Mouse (Mus musculus) megakaryocyte-erythroid progenitor cell, adult 5-6 weeks (primary cell): ENCODE measurements at regions not wholly inside any gene's neighbourhood (a gene's known extent, or its start where the extent isn't known, plus 50 kb on each side); places are given as distances from the start of the nearest gene placed in this dataset.
"Not testable (repeated sequence)": the region's sequence is repeated elsewhere in the genome, so short reads cannot be mapped to it uniquely, and the experiment has no call there.

Experiments
- ATAC-seq: replicated peaks from 2 replicates; pipeline ENCODE4 v1.8.0; 2016; ENCODE audit warnings: mild to moderate bottlenecking, inconsistent platforms; ENCODE audit not compliant: severe bottlenecking, poor library complexity, low FRiP score, low TSS enrichment

DNA sequence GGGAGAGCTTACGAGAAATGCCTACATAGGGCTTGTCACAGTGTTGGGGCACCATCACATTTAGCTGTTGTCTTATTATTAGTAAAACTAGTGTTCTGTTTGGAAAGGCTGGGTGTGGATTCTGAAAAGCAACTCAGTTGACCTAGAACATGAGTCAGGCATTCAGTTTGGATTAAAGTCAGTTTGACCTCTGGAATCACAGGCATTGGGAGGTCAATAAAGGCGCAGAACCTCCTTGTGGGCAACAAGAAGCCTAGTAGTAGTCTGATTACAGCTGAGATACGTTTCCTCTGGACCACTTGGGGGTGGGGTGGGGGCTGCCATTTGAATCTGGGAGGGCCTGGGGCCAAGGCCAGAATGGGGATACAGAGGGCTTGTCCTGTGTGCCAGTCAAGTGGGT is 52.1 kb upstream of the Map3k1 start:
- no peak for ATAC-seq

DNA sequence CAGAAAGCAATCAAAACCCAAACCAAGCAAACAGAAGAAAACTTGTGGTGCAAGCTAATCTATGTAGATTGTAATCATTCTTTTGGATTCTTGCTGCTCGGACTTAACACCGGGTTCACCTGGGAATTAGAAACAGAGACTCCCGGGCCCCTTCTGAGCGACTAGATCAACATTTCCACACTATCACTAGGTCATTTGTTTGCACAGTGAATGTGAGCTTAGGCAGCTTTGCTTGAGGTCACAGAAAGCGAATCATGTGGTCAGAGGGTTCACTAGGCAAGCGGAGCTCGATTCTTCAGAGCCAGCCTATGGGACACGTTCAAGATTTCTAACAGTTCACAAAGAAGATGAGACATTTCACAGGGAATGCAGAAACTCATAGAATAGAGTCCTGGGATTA is 53.5 kb upstream of the Map3k1 start:
- no peak for ATAC-seq

DNA sequence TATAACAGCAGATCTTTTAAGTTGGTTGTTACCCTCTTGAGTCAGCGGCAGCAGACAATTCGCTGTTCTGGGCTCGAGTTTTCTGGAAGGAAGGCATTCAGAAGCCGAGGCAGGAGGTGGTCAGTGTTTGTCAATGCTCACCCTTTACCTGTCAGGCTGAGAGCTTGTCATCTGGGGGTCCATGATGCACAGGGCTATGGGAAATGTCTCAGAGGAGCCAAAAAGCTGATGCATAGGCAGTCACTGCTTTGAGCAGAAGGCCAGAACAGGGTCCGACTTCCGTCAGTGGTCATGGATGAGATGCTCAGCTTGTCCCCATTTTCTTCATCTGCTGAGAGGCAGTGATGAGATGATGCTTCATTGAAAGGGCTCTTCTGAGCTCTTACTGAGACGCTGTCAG is 57.2 kb upstream of the Map3k1 start:
- no peak for ATAC-seq

DNA sequence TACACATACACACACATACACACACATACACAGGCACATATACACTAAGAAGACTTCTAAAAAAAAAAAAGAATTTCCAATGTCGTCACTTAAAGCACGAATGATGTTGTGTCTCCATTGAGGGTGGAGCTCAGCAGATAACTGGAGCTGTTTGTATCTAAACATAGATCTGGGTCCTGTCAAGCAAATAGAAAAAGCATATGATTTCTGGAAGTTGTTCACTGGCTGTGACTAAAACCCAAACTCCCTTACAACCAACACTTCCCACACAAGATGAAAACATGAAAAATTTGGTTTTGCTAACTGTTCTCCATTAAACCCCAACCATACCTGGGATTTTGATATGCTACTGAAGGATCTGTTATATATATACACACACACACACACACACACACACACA is 58.5 kb upstream of the Map3k1 start:
- ATAC-seq = no peak

DNA sequence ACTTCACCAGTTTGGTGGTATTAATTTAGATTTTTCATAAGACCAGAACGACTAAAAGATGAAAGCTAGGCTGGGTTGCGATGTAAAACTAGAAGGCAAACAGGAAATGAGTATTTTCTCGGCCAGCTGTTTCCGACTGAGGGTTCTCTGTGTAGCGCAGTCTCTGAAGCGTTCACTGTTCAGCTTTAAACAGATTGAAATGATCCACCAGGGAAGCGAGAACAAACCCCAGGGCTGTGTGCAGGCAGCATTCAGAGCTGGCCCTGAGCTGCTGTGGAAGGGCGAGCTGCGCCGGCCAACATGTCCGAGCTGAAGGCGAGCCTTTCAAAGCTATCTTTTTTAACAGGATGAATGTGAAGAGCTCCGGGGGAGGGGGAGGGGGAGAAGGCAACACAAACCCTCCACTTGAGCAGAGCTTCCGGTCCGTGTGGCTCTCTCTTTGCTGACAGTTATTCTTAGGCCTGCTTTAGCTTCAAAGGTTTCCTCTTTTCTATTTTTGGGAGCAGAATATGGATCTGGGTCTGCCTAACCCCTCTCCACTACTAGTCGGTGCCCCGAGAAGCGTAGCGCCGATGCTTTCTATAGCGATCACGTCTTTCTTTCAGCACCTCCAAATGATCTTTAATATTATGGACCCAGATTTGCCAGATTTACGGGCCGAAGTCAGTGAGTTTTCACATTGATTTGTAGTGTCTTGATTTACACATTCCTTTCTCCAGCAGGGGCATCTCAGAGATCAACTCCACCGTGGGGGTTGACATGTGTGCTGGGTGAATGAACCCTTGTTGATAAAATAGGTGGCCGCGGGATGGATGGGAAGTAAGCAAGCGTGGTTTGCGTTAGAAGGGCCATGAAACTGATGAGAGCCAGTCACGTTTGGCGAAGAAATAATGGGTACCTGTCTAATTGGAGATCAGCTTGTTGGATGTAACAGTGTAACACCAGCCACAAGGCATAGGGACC is 59.3 kb upstream of the Map3k1 start:
- peak; percentile 60 for ATAC-seq

DNA sequence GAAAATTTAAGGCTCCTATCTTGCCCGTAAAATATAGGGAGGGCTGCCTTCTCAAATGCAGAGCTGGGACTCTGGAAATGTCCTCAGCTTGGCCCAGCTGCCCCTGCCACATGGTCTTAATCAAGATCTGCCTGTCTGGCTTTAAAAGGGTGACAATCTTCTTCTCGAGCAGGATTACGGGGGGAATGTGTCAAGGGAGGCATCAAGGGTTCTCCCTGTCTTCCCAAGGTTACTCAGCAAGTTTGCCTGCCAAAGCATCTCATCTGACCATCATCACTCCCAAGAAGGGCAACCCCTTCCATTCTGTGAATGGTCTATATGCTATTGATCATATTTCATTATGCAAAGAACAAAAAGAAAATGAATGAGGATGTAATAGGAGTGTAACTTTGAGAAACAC is 60.2 kb upstream of the Map3k1 start:
- no peak for ATAC-seq

DNA sequence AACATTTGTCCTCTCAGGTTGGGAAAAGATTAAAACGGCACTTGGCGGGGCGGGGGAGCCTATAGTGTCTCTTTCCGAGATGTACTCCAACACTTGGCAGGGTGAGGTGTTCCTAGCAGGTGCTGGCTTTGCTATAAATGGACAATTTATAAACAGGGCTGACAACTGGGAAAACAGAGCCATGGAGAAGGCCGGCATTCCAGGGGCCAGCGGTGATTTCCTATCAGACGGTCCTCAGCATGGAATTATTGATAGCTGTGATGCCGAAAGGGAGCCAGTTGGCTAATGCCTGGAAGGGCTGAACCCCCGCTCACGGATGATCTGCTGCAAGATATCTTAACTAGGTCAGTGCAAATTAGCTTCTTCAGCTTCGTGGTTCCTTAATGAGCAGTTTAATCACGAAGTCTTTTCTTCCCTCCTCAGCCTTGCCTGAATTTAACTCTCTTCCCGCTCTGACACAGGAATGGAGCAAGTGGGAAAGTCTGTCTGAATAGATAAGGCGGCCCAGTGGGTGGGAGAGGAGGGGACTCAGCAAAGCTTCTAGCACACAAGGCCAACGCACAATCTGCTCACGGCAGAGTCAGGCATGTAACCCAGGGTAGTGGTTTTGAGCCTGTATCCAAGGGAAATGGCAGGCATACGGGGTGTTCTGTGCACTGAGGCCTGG is 61.1 kb upstream of the Map3k1 start:
- ATAC-seq = peak; percentile 61

DNA sequence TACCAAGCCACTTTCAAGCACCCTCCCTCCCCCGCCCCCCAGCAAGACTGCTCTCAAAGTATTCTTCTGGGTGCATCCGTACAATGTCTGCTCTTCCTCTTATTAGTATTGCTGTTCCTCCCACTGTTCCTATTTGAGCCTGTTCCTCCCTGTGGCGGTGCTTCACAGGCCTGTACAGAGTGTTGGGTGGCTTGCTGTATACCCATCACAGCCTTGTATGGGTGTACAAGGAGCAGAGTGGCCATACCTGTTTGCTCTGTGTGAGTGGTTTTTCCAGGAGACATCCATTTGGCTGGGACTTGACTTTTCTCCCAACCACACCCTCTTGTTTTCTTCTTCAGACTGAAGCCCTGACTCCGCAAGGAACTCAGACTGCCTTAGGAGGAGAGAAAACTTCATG is 61.7 kb upstream of the Map3k1 start:
- no peak for ATAC-seq

DNA sequence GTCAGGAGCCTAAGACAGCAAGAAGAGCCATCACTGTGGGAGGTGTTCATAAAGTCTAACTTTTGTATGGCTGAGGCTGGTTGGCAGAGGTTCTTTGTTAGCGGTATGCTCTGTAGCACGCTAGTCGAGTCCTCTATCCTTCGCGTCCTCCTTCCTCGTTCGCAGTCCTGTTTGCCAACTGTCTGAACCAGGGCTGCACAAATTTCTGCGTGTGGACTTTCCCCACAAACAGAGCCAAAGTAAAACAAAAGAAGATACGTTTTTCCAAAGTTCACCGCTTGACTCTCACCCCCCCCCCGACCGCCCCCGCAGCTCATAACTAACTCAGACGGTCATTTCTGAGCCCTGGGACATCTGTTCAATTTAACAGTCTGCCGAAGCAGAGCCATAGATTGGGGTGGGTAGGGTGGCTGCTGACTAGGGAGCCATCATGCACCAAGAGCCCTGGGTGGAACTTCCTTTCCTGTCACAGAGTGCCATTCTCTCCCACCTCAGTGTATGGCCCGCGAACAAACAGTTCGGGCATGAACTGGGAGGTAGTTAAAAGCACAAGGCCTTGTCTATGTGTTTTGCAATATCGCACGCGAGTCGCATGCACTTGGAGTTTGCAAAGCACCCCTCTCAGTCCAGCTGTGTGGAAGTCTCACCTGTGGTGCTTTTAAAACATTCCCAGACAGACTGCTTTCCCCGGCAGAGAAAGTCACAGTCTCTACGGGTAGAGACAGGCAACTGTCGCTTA is 63.0 kb upstream of the Map3k1 start:
- ATAC-seq = no peak

DNA sequence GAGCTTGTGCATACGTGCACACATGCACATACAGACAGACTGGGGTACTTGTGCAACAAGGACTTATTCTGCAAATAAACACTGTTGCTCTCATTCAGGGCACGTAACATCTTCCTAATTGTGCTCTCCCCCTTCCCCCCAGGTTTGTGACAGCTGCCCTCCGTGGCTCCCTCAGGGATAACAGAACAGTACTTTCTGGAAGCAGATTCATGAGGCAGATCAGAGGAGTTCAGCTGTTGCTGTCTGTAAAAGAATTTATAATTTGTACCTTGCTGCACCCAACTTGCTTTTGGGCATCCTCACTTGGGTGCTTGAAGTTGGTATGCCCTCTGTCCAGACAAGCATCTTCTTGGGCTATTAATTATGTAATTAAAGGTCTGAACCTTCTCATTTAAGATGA is 65.5 kb upstream of the Map3k1 start:
- no peak for ATAC-seq

DNA sequence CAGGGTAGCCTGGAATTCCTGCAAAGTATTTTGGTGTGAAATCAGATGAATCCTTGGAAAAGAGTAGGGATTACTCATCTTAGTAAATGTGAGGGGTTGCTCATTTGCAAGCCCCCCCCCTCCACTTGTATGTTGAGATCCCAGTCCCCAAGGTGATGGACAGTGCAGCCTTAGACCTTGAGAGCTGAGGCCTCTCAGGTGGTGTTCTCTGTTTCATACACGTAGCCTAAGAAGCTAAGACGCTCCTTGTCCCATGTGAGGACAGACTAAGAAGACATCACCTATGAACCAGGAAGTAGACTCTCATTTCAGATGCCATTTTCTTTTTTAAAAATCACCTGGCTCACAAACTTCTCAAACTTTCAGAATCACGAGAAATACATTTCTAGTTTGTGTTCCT is 67.6 kb upstream of the Map3k1 start:
- ATAC-seq = no peak

DNA sequence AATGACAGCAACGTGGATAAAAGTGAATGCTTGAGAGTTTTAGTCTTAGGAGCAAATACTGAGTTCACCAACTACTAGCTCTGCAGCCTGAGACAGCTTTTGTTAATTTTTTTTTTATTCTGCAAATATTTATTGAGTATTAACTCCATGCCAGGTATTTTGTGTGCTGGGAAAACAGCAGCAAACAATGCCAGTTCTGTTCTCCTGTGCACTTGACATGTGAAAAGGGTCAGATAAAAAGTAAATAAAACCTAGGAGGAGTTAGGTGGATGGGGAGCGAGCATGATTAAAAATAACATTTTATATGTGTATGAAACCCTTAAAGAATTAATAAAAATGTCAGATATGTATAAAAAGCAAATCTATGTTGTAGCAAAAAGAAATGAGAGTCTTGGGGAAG is 68.1 kb upstream of the Map3k1 start:
- ATAC-seq = no peak

DNA sequence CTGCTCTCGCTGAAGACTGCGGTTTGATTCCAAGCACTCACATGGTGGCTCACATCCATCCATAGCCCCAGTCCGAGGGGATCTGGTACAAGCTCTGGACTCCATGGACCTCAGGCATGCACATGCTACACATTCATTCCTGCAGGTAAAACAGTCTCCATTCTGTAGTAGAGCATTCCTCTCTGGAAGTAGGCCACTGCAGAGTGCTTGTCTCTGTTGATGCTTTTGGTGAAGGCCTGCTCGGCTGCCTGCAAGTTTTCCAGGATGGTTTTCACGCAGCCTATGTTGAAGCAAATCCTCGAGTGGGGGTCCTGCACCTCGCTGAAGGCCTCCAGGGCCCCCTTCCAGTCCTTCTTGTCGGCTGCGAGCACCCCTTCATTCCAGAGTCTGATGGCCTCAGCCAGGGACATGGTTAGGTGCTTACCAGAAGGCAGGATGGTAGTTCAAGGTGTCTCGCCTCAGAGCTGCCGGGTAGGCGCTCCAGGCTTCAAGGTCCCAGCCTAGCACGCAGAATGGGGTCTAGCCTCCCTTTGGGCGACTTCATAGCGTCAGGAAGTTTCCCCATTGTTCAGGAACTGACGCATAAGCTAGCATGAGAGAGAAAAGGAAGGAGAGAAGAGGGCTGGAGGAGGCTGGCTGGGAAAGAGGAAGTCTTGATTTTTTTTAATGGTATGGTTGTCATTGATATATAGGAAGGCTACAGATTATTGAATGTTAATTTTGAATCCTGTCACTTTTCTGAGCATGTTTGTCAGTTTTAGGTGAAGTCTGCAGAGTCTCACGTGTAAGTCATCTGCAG is 75.2 kb upstream of the Map3k1 start:
- ATAC-seq = not testable (repeated sequence)

DNA sequence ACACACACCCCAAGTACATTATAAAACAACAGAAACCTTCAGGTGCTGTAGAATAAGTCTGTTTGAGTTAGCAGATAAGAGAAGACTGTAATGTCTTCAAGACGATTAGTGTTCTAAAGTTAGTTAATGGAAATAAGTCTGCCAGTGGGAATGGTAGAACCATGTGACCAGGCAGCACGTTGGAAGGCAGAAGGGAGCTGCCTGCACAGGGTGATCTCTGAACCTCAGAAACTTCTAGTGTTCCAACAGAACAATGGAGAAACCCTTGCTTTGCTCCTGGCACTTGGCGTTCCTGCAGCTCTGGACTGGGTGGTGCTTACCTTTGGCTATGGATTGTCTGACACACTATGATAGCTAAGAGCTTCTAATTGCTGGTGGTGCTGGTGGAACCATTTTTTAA is 82.0 kb upstream of the Map3k1 start:
- no peak for ATAC-seq

DNA sequence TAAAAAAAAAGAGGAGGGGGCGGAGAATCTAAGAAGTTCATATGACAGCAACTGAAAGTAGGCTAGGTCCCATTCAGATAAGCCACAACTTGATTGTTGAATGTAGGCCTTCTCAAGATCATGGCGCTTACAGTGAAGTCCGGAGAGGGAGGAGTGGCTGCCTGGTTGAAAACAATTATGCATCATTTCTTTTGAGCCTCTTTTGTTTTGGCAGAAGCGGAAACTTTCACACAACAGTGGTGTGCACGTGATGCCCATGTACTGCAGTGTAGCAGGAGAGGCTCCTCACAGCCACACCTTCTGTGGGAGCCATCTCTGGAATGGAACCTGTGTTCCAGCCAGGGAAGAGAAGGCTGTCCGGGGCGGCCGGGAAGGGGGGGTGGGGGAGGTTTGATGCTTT is 83.3 kb upstream of the Map3k1 start:
- ATAC-seq = no peak

DNA sequence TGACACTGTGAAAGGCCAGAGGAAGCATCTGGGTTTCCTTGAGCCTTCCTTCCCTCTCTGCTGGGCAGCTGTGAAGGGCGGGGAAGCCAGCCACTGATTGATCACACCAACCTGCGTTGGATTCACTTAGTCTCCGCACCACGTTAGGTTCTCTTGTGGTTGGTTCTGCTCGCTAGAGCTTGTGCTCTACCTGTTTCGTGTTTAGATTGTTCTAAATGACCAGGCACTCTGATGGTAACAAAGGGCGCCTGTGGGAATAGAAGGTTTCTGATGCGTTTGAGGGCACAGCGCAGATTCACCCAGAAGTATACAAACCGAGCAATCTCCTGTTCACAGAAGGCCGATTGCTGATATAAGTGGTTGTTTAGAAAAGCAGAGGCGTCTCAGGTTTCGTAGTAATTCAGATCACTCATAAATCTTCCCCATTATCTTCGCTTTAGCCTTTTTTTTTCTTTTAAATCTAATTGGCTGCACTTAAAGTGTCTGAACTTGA is 84.5 kb upstream of the Map3k1 start:
- peak; percentile 66 for ATAC-seq

DNA sequence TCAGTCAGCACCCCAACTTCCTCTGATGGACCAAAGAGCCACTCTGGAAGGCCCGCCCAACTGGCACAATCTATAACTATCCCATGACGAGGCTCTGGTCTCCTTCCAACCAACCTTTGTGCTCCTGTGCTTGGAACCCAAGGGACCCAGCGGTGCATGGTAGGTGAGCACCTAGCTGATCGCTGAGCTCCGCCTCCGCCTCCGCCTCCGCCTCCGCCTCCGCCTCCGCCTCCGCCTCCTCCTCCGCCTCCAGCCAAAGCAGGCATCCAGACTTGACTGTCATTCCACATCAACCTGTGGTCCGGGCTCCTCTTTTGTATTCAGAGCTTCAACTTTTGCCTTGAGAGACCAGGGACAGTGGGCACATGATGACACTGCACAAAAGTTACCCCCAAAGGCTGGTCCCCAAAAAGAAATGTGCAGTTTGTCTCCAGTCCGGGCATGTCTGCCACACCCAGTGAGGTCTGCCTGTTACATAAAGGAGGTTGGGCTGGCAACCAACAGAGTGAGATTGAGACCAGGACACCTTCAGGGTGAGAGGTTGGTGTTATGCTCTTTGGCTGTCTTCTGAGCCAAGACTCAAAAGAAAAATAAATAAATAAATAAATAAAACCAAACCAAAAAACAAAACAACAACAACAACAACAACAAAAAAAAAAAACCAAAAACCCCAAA is 86.1 kb upstream of the Map3k1 start:
- peak; percentile 59 for ATAC-seq

DNA sequence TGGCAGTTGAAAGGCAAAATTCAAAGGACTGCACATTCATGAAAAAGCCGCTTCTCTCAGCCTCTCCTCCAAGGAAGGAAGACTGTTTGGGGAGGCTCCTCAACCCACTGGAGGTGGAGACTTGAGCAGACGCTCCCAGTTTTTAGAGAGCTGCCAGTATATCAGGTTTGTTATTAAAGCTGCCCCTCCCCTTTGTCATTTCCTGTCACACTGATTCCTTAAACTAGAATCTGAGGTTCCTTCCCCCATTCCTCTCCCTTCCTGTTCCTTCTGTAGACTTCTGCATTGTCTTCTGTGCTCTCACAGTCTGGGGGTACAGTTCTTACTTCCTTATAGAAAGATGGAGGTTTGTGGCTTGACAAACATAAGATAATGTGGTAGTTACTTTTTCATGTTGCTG is 87.5 kb upstream of the Map3k1 start:
- ATAC-seq = no peak

DNA sequence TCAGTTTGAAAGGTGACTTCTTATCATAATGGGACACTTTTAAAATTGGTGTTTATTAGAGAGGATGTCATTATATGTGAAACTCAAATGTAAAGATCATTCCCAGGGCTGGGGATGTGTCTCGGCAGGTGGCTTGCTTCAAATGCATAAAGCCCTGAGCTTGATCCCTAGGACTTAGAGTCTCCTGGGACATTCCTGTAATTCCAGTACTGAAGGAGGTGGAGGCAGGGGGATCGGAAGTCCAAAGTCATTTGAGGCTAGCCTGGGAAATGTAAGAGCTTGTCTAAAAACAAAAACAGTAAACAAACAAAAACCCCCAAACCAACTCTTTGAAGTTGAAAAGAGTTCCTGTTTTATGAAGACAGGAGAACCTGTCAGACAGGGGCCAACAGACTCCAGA is 94.6 kb upstream of the Map3k1 start:
- ATAC-seq = no peak
